Mouse (Mus musculus) ovary, adult 18-20 months (tissue): ENCODE results near the gene Tbx2.

Experiments used
- DNase-seq: peaks from one replicate; pipeline ENCODE4 v3.0.0; 2022; ENCODE audit warnings: low spot score, mixed read lengths

Gene Tbx2

GRCm38 (mm10) chr11:85840031-85840802 is 7.9 kb downstream of the Tbx2 start:
- DNase-seq: no peak

GRCm38 (mm10) chr11:85840803-85841145 is 8.4 kb downstream of the Tbx2 start:
- no peak for DNase-seq

- DNase-seq: no peak
These were observed 8.9 kb downstream of the Tbx2 start for GRCm38 (mm10) chr11:85841211-85841681.

- DNase-seq: peak; percentile 62
These were observed 9.6 kb downstream of the Tbx2 start for GRCm38 (mm10) chr11:85841980-85842379.

GRCm38 (mm10) chr11:85842596-85843346 is 10.4 kb downstream of the Tbx2 start:
- no peak for DNase-seq

- DNase-seq: peak; percentile 78
These were observed 11.0 kb downstream of the Tbx2 start for GRCm38 (mm10) chr11:85843347-85843692.

GRCm38 (mm10) chr11:85844144-85844965 is 12.0 kb downstream of the Tbx2 start:
- DNase-seq: peak; percentile 81

GRCm38 (mm10) chr11:85844971-85845370 is 12.6 kb downstream of the Tbx2 start:
- no peak for DNase-seq

- no peak for DNase-seq
These were observed 13.6 kb downstream of the Tbx2 start for GRCm38 (mm10) chr11:85845921-85846320.

- no peak for DNase-seq
These were observed 14.2 kb downstream of the Tbx2 start for GRCm38 (mm10) chr11:85846509-85846908.

- peak; percentile 66 for DNase-seq
These were observed 16.7 kb downstream of the Tbx2 start for GRCm38 (mm10) chr11:85849037-85849436.

GRCm38 (mm10) chr11:85850233-85850632 is 17.9 kb downstream of the Tbx2 start, which contains the start of gene Gm11444:
Gene Gm11444 (minus strand): TSS chr11:85850333.
- DNase-seq: no peak

GRCm38 (mm10) chr11:85850758-85851157 is 18.4 kb downstream of the Tbx2 start:
- DNase-seq: no peak

- DNase-seq: no peak
These were observed 25.8 kb downstream of the Tbx2 start for GRCm38 (mm10) chr11:85857997-85858698.

- no peak for DNase-seq
These were observed 32.0 kb downstream of the Tbx2 start for GRCm38 (mm10) chr11:85864363-85864762.

- DNase-seq: no peak
These were observed 43.9 kb downstream of the Tbx2 start for GRCm38 (mm10) chr11:85876059-85876788.

GRCm38 (mm10) chr11:85884498-85884897 is 52.1 kb downstream of the Tbx2 start:
- DNase-seq: no peak

GRCm38 (mm10) chr11:85885665-85886428 is 53.5 kb downstream of the Tbx2 start, which contains the start of gene Tbx4:
Gene Tbx4 (plus strand): TSS chr11:85886422.
- DNase-seq: no peak

GRCm38 (mm10) chr11:85886429-85886785 is 54.1 kb downstream of the Tbx2 start:
- no peak for DNase-seq

GRCm38 (mm10) chr11:85887273-85887672 is 54.9 kb downstream of the Tbx2 start:
- DNase-seq: no peak
